Mouse (Mus musculus) liver, embryonic 14.5 days (tissue): ENCODE measurements around the gene Grsf1.

Experiments
- CTCF ChIP-seq: IDR thresholded peaks from 2 replicates; pipeline ENCODE4 v1.5.1; 2016; ENCODE audit warnings: antibody characterized with exemption, low read depth, control low read depth
- EP300 ChIP-seq: IDR thresholded peaks from 2 replicates; pipeline ENCODE4 v1.6.1; 2016; ENCODE audit warnings: antibody characterized with exemption, low read depth

- TF ChIP-seq CTCF, result no peak
- no peak for TF ChIP-seq EP300
Observed at GRCm38 (mm10) chr5:88643491-88643890, 32.5 kb downstream of the Grsf1 start.
